Mouse (Mus musculus): Measurements from ENCODE around the gene Vegfb. TPM values are rescaled to one million over a fixed set of nuclear protein-coding genes. Genes with fewer than 3 reads are reported as not detected.

Vegfb gene
- 100 to 1,000 TPM; 284 to 285 TPM for total RNA-seq (2021)

DNA sequence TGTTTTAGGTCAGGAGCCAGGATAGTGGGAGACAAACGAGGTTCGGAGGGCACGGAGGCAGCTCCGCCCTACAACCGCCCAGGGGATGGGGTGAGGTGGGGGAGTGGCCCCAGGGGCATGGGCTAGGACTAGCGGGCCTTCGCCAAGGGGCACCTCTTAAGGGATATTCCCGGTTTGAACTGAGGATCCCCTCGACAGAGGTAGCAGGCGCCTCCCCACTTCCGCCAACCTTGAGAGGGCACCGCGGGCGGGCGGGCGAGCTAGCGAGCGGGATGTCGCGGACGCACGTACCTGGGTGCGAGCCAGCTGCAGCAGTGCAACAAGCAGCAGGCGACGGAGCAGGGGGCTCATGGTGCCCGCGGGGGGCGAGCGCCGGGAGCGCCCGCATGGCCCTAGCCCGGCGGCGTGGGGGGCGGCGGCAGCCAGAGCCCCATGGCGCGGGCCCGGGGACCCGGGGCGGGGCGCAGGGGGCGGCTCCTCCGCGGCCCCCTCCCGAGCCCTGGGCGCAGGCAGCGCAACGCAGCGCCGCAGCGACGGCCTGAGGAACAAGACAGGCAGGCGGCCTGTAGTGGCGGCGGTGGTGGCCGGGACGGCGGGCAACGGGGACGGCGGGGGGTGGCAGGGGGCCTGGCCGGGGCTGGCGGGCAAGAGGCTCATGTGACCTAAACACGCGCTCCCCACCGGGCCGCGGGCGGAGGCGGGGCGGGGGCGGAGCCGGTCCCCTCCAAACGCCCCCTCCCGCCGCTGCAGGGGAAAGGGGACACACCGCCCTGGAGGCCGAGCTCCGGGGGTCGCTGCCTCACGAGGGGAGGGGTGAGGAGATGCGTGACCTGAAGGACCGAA lies at the start of gene Vegfb:
TSS of gene Vegfb (minus strand) at position 591 of the 843 bp plus-strand sequence.
- intact Hi-C loops (cut with DNase I) = no loop called here

GRCm38 (mm10) chr19:7034006-7034405 lies 46.6 kb upstream of the Vegfb start:
- no peak for DNase-seq
- intact Hi-C loops (cut with DNase I) = no loop called here

More for the DNA sequence above, at the start of gene Vegfb:
- peak; percentile 78 to 80 for DNase-seq

DNA sequence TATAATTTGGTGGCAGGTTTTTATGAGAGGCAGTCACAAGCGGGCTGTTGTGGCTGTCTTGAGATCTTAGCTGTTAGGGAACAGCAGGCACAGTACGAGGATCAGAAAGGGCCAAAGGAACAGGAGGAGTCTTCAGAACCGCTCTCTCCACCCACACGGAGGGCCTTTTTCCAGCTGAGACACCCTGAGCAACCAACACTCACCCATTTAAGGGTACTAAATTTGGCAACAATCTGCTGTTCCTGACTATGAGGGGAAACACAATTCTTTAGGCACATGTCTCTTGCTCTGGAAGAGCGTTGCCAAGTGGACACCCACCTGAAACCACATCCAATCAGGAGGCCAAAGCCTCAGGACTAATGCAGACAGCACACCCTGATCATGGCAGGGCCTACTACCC lies 42.1 kb upstream of the Vegfb start:
- no peak for DNase-seq

DNA sequence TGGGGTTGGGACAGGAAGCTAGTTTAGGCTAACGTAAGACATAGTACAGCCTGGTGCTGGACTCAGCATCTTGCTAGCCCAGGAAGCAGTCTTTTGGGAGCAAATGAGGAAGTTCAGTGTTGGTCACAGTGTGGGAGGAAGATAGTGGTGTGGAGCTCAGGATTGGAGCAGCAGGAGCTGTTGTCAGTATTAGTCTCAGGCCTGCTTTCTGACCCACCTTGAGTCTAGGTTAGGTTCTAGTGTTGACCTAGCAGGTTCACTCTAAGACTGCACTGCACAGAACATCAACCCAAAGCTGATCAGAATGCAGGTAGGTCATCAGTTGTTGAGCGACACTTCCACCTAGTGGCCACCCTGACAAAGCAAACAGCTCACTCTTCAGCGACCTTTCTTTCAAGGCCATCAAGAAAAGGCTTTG lies 32.8 kb upstream of the Vegfb start:
- intact Hi-C loops (cut with DNase I) = loop anchor here (2.0 to 10.0 kb wide), 3 partner anchors 41 to 535 kb away; partner anchors contain the start of gene Catsperz
- peak; percentile 70 to 80 for DNase-seq

More for the DNA sequence above, 42.1 kb upstream of the Vegfb start:
- intact Hi-C loops (cut with DNase I) = loop anchor here (10.0 kb wide), 1 partner anchor 545 kb away; no protein-coding TSS in a partner anchor

GRCm38 (mm10) chr19:7019191-7019590 lies 31.7 kb upstream of the Vegfb start, which contains the start of gene Fermt3:
Fermt3 (minus strand) TSS chr19:7019469.
- DNase-seq = peak; percentile 41 to 52
- intact Hi-C loops (cut with DNase I) = no loop called here

GRCm38 (mm10) chr19:7018546-7018945 lies 31.1 kb upstream of the Vegfb start:
- no peak for DNase-seq

GRCm38 (mm10) chr19:7017541-7018457 lies 30.3 kb upstream of the Vegfb start:
- DNase-seq = peak in 1 of 2 experiments; percentile 33
- intact Hi-C loops (cut with DNase I) = no loop called here

More at GRCm38 (mm10) chr19:7018546-7018945, 31.1 kb upstream of the Vegfb start:
- intact Hi-C loops (cut with DNase I) = no loop called here

DNA sequence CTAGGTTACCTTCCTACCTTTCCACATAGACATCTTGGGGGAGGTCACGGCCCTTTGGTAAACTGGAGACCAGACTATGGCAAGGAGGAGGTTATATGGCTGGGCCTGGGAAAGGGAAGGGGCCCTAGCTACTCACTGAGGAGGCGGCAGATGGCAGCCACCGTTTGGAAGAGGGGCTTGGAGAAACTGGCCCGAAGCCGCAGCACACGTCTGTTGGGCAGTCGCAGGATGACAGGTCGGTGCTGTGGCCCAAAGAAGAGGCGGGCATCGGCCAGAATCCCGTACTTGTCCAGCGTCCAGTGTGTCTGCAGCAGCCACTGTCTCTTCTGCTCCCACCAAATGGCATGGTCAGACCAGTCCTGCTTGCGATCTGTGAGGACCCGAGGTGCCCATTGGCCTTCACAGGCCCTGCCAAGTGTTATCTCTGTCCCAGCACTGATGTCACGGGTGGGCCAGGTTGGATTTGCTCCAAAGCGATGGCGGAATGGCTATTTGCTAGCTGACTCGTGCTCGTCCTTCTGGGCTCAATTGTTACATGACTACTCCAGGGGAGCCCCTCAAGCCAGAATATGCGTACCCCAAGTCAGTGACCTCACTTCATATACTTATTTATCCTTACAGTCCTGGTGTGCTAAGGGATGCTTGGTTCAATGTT lies 27.2 kb upstream of the Vegfb start:
- intact Hi-C loops (cut with DNase I) = no loop called here
- no peak for DNase-seq

- intact Hi-C loops (cut with DNase I) = no loop called here
- DNase-seq = no peak
Measured at GRCm38 (mm10) chr19:7013984-7014383, 26.5 kb upstream of the Vegfb start.

DNA sequence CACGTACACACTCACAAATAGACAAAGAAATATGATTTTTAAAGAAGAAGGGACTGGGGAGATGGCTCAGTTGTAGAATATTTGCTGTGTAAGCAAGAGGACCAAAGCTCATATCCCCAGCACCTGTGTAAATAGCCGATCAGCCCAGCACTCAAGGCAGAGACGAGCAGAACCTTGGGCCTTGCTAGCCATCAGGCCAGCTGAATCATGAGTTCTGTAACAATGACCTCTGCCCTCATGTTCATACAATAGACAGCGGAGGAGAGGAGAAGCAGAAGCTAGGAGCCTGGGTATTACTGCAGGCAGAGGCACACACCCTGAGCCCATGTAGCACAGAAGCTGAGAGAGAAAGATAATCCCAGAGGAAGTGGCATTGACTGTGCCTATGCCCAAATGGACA lies 25.0 kb upstream of the Vegfb start:
- intact Hi-C loops (cut with DNase I) = no loop called here
- no peak for DNase-seq

GRCm38 (mm10) chr19:7006892-7007593 lies 19.6 kb upstream of the Vegfb start:
- no peak for DNase-seq
- intact Hi-C loops (cut with DNase I) = no loop called here

- intact Hi-C loops (cut with DNase I) = loop anchor here (5.0 kb wide), 1 partner anchor 38 kb away; the partner anchor contains the start of gene Stip1
- peak in 1 of 2 experiments; percentile 3 for DNase-seq
Measured at GRCm38 (mm10) chr19:6999360-7000063, 12.1 kb upstream of the Vegfb start.

GRCm38 (mm10) chr19:6997721-6998290 lies 10.4 kb upstream of the Vegfb start:
- peak in 1 of 2 experiments; percentile 1 for DNase-seq
- intact Hi-C loops (cut with DNase I) = loop anchor here (5.0 kb wide), 1 partner anchor 39 kb away; the partner anchor contains the start of gene Stip1

DNA sequence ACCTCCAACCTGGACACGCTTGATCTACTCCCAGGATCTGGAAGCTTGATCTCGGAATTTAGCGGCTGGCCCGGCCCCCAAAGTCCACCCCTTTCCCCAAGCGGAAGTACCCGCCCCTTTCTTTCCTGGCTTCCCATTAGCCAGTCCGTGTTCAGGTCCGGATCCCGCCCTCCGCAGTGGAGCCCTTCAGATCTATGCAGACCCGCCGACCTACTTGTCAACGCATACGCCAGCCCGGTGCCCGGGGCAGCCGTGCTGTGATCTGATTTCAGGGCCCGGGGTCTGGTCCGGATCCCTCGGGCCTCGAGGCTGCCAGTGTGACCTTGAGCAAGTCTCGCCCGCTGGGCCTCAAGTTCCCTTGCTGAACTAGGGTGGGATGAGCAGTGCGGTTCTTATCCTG lies 8.6 kb upstream of the Vegfb start, which contains the start of the genes Nudt22 and Trpt1:
TSS of gene Nudt22 (minus strand) at position 112 of the 400 bp plus-strand sequence.
TSS of gene Trpt1 (plus strand) at position 126 of the 400 bp plus-strand sequence.
- DNase-seq = peak; percentile 93 to 94
- intact Hi-C loops (cut with DNase I) = loop anchor here (5.0 kb wide), 1 partner anchor 41 kb away; the partner anchor contains the start of gene Stip1

GRCm38 (mm10) chr19:6995255-6995991 lies 8.0 kb upstream of the Vegfb start:
- intact Hi-C loops (cut with DNase I) = loop anchor here (5.0 kb wide), 1 partner anchor 42 kb away; the partner anchor contains the start of gene Stip1
- DNase-seq = peak in 1 of 2 experiments; percentile 46

GRCm38 (mm10) chr19:6994489-6994888 lies 7.0 kb upstream of the Vegfb start:
- intact Hi-C loops (cut with DNase I) = no loop called here
- peak in 1 of 2 experiments; percentile 5 for DNase-seq

DNA sequence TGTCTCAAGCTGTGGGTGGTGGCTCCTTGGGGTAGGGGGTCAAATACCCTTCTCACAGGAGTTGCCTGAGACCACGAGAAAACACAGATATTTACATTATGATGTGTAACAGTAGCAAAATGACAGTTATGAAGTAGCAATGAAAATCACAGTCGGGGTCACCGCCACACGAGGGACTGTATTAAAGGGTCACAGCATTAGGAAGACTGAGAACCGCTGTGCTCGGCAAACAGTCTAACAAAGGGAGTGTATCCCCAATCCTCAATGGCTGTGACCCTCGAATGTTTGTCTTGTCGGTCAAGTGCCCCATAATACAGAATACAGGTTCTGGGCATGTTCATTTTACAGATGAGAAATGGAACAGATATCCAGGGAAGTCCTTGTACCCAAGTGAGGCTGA lies 6.6 kb upstream of the Vegfb start:
- peak in 1 of 2 experiments; percentile 4 for DNase-seq
- intact Hi-C loops (cut with DNase I) = no loop called here

Data from heart, postnatal 10 days (tissue).